Mouse (Mus musculus) ZHBTc4 (cell line): ENCODE measurements around the gene Cnksr2.

Source experiments
- DNase-seq: peaks from one replicate; pipeline ENCODE4 v3.0.0-alpha.2; 2011; ENCODE audit warnings: low read depth, low spot score

The Cnksr2 gene

GRCm38 (mm10) chrX:158043057-158043843 lies at the start of gene Cnksr2:
TSS of gene Cnksr2 (minus strand) at chrX:158043294.
- peak; percentile 58 for DNase-seq

DNA sequence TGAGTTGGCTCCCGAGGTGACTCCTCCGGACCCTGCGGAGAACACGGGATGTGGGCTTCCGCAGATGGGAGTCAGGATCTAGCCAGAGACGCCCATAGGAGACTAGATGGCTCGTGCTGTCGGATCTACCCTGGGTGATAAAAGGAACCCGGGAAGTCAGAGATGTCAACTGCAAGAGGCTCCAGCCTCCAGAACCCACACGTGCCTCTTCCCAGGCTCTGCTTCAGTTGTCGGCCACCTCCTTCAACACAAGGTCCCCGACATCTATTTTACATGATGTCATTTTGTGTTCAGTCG lies 698 bp upstream of the Cnksr2 start:
- DNase-seq = no peak

DNA sequence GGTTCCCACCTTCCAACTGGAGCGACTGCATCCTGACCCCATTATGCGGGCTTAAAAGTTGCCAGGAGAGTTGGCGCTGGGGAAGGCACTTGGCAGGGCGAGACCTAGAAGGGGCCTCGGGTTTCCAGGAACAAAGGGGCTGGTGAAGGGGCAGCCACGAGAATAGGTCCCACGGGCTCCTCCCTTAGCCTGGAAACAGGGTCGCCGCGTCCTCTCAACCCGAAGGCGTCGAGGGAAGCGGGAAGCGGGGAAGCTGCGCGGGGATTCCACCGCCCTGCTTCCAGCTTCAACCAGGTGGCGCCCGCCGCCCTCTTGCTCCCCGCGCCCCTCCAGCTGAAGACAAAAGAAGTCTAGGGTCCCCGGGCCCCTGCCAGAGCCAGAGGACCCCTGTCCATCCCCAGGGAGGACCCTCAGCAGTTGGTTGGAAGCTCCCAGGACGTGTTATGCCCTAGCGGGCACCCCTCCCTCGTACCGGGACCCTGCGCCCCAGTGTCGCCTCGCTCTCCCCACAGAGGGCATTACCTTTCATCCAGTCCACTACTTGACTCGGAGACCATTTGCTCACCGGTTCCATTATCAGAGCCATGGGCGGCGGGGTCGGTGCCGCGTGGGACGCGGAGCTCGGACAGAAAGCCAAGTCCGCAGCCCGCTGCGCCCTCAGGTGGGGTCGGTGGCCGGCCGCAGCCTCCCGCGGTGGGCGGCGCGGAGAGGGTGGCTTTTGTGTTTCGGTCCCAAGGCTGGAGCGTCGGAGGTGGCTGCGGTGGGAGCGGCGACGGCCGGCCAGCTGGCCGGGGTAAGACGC lies 638 bp downstream of the Cnksr2 start:
- peak; percentile 51 for DNase-seq

- DNase-seq = peak; percentile 11
Measured at GRCm38 (mm10) chrX:158041703-158042102, 1.4 kb downstream of the Cnksr2 start.

DNA sequence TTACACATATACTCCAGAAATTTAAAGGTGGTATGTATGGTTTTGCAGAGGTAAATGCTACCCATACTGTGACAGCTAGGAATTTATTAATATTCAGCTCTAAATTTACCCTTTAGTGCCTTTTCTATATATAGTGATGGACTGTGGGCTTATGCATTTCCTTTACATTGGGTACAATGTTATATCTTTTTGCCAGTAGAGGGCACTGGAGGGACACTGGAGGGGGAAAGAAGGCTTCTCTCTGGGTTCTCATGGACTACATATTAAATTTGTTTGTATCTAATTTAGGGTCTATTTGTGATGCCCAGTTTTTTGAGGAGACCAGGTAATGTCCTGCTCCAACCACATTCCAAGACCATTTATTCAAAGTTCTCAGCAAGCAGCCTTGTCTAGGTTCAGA lies 91.4 kb downstream of the Cnksr2 start:
- DNase-seq = peak; percentile 14

GRCm38 (mm10) chrX:157949256-157949655 lies 93.8 kb downstream of the Cnksr2 start:
- no peak for DNase-seq

DNA sequence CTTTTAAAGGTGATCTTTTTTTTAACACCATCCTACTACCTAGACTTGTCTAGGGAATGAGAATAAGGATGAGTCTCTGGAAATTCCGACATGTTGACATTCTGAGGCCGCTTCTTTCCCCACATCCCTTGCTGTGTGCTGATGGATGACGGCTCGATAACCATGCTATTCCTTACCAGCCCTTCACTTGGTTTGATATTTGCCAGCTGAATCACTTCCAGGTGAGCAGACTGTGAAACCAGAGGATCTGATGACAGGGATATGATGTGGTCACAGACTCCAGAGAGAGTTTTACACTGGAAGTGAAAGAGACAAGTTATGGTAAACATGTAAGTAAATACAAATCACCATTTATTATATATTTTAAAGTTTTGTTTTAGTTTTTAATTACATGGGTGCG lies 98.0 kb downstream of the Cnksr2 start:
- no peak for DNase-seq

DNA sequence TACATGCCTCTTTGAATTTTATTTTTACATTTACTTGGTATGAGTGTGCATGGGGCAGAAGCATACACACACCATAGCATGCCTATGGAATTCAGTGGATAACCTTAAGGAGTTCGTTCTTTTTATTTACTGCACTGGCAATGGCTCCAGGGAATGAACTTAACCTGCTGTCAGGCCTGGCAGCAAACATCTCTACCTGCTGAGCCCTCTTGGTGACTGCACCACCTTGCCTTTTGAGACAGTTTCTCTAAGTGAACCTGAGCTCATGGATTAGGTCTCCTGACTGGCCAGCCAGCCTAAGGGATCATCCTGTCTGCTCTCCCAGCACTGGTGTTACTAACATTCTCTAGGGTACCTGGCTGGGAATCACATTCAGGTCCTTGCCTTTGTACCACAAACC lies 106.5 kb downstream of the Cnksr2 start:
- no peak for DNase-seq

- no peak for DNase-seq
Measured at GRCm38 (mm10) chrX:157920093-157920492, 123.0 kb downstream of the Cnksr2 start.

- no peak for DNase-seq
Measured at GRCm38 (mm10) chrX:157829983-157830382, 213.1 kb downstream of the Cnksr2 start.

GRCm38 (mm10) chrX:157818921-157819260 lies 224.2 kb downstream of the Cnksr2 start:
- no peak for DNase-seq

DNA sequence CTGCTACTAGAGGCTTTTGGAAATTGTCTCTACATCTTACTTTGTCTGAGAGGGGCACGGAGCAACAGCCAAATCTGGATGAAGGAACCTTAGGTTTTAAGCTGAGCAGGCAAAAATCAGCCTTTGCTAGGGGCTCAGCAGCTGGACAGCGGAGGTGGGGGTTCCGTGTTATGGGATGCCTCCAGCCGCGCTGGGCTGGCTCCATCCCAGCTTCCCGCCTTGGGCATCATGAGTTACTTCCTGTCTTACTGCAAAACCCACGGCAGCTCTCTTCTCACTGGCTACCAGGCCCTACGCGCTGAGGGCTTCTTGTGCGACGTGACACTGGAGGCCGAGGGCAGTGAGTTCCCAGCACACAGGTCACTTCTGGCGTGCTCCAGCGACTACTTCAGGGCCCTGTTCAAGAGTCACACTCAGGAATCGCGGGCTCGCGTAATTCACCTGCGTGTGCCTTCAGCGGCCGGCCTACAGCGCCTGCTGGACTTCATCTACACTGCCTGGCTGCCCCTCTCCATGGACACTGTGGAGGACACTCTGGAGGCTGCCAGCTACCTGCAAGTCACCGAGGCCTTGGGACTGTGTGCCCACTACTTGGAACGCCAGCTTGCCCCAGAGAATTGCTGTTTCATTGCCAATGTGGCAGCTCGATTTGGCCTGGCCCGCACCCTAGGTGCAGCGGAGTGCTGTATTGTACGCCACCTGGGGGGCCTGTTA lies 224.7 kb downstream of the Cnksr2 start, which contains the start of gene Klhl34:
Gene Klhl34 (plus strand): TSS at position 229 of the 714 bp plus-strand sequence.
- peak; percentile 60 for DNase-seq

DNA sequence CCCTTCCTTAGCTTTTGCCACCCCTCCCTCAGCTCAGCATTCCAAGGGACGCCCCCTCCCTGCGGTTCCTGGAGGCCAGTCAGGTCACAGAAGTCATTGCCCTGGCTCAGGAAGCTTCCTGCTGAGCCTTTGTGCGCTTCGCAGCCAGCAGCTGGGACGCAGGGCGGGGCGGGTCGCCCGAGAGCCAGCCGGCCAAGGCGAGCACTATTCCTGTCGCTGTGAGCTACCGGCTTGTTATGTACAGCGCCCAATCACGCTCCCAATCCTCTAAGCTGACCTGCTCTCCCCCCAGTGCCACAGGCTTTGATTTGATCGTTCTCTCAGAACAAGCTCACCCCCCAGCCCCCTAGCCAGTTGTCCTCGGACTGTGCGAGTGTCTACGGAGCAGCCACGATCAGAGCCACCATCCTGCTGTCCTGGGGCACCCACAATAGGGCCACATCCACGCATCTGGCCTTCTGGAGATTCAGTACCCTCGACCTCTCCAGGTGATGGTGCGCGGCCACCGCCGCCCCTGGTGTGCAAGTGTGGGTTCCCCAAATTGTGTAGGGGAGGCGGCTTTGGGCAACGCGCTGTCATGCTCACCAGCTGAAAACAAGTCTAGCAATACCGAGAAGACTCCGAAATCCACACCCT lies 225.4 kb downstream of the Cnksr2 start:
- peak; percentile 95 for DNase-seq

DNA sequence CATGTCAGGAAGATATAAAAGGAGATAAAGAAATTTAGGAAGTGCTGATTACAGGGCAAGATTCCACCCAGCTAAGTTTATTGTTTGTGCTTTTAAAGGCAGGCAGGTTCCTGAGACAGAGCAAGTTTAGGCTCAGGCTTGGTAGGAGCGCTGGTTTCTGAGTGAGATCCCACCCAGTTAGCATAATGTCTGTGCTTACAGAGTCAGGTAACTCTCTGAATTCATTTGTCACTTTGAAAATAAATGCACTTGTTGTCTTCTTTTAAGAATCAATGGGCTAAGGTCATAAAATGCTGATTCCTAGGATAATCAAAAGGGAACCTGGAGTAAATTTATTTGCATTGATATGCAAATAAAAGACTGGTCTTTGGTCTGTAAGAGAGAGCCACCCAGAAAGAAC lies 233.4 kb downstream of the Cnksr2 start:
- DNase-seq = peak; percentile 70

- DNase-seq = no peak
Measured at GRCm38 (mm10) chrX:157801669-157802068, 241.4 kb downstream of the Cnksr2 start.
